13 mouse cellular contexts compared by ENCODE assay signal in the genomic region with DNA sequence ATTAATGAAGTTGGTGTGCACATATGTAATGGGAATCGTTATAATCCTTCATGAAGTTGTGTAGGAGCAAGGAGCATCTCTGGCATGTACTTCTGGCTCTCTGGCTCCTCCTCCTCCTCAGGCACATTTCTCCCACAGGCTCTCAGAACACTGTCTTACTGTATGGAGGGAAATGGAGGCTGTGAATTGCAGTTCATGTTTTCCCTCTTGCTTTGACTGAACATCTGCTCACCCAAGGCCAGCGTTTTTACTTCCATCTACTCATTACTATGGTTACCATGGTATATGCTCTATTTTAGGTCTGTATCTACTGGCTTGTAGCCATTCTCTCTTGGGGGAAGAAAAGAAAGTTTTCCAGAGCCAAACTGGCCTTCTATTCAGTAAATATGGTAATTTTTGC.
DNase-seq lines count a peak whose midpoint lies in the region; ATAC-seq and TF ChIP-seq lines count a peak whose summit lies in the region.
"Had no signal": no experiment of that assay in that cellular context is flagged by ENCODE, and none has a peak within 500 bp of the region (broad histone marks: within the 10 kb centered on the region; RNA-seq: fewer than 3 reads in every experiment).

No protein-coding gene starts in this region.

- H3K36me3 ChIP-seq in forebrain, embryonic 11.5 days (ENCODE audit: control insufficient read depth, insufficient read depth, low read length), result no peaks in the 10 kb centered on the region
- no peaks in the 10 kb centered on the region for H3K36me3 ChIP-seq in forebrain, embryonic 10.5 days (replicated peaks)
- no peaks in the 10 kb centered on the region for H3K36me3 ChIP-seq in forebrain, embryonic 12.5 days (replicated peaks)
- H3K36me3 ChIP-seq in hindbrain, embryonic 16.5 days (ENCODE audit: control insufficient read depth, insufficient read depth, low read length), result no peaks in the 10 kb centered on the region
- H3K36me3 ChIP-seq in midbrain, postnatal 0 days (ENCODE audit: insufficient read depth, low read length), result no peaks in the 10 kb centered on the region
- H3K36me3 ChIP-seq: heart, embryonic 12.5 days had no signal

- H3K27me3 ChIP-seq in forebrain, embryonic 11.5 days (ENCODE audit: control insufficient read depth, insufficient read depth, low read length), result no peaks in the 10 kb centered on the region
- no peaks in the 10 kb centered on the region for H3K27me3 ChIP-seq in forebrain, embryonic 10.5 days (ENCODE audit: poor library complexity, severe bottlenecking)
- H3K27me3 ChIP-seq in forebrain, embryonic 12.5 days, result no peaks in the 10 kb centered on the region
- H3K27me3 ChIP-seq in hindbrain, embryonic 16.5 days (replicated peaks; ENCODE audit: control insufficient read depth, insufficient read depth, low read length), result no peaks in the 10 kb centered on the region
- H3K27me3 ChIP-seq in midbrain, postnatal 0 days (ENCODE audit: insufficient read depth, low read length), result no peaks in the 10 kb centered on the region
- H3K27me3 ChIP-seq: heart, embryonic 12.5 days had no signal

- no peak for TF ChIP-seq CTCF in midbrain, postnatal 0 days (IDR thresholded peaks at IDR 0.05)

- no peak overlapping the region for H3K4me3 ChIP-seq in forebrain, embryonic 11.5 days (ENCODE audit: low read depth, low read length)
- no peak overlapping the region for H3K4me3 ChIP-seq in forebrain, embryonic 10.5 days
- no peak overlapping the region for H3K4me3 ChIP-seq in forebrain, embryonic 12.5 days (replicated peaks)
- no peak overlapping the region for H3K4me3 ChIP-seq in hindbrain, embryonic 16.5 days (ENCODE audit: low read length)
- no peak overlapping the region for H3K4me3 ChIP-seq in midbrain, postnatal 0 days (ENCODE audit: low read depth, low read length)
- H3K4me3 ChIP-seq: heart, embryonic 12.5 days had no signal

- H3K9ac ChIP-seq in forebrain, embryonic 11.5 days (ENCODE audit: low read length), result no peak overlapping the region
- no peak overlapping the region for H3K9ac ChIP-seq in forebrain, embryonic 12.5 days
- H3K9ac ChIP-seq in hindbrain, embryonic 16.5 days (ENCODE audit: low read depth, low read length), result no peak overlapping the region
- no peak overlapping the region for H3K9ac ChIP-seq in midbrain, postnatal 0 days (replicated peaks; ENCODE audit: low read length, poor library complexity, severe bottlenecking)
- H3K9ac ChIP-seq: heart, embryonic 12.5 days had no signal

- H3K4me2 ChIP-seq in forebrain, embryonic 11.5 days (ENCODE audit: low read depth, low read length, severe bottlenecking), result no peak overlapping the region
- no peak overlapping the region for H3K4me2 ChIP-seq in forebrain, embryonic 12.5 days
- no peak overlapping the region for H3K4me2 ChIP-seq in hindbrain, embryonic 16.5 days (ENCODE audit: low read length)
- no peak overlapping the region for H3K4me2 ChIP-seq in midbrain, postnatal 0 days (ENCODE audit: low read depth, low read length, poor library complexity, severe bottlenecking)
- H3K4me2 ChIP-seq: heart, embryonic 12.5 days had no signal

- no peak for DNase-seq in forebrain, embryonic 11.5 days (ENCODE audit: low spot score)
- no peak for DNase-seq in forebrain, embryonic 10.5 days (ENCODE audit: extremely low spot score, low spot score)
- DNase-seq in midbrain, postnatal 0 days (ENCODE audit: low spot score), result peak; percentile 64
- no peak for DNase-seq in cerebellum, postnatal 14 days
- DNase-seq in retina, embryonic 14.5 days (ENCODE audit: low spot score), result no peak
- no peak for DNase-seq in cerebellum, adult 9-10 months
- DNase-seq: adrenal gland, postnatal 36 days; cerebellum, adult 18-20 months had no signal

- no peaks in the 10 kb centered on the region for H3K9me3 ChIP-seq in forebrain, embryonic 11.5 days (ENCODE audit: control insufficient read depth, low read length)
- H3K9me3 ChIP-seq in forebrain, embryonic 10.5 days, result no peaks in the 10 kb centered on the region
- no peaks in the 10 kb centered on the region for H3K9me3 ChIP-seq in forebrain, embryonic 12.5 days
- H3K9me3 ChIP-seq in hindbrain, embryonic 16.5 days (ENCODE audit: control insufficient read depth, low read length), result no peaks in the 10 kb centered on the region
- no peaks in the 10 kb centered on the region for H3K9me3 ChIP-seq in midbrain, postnatal 0 days (ENCODE audit: low read length)
- H3K9me3 ChIP-seq: heart, embryonic 12.5 days had no signal

- H3K4me1 ChIP-seq in forebrain, embryonic 11.5 days (replicated peaks; ENCODE audit: control insufficient read depth, insufficient read depth, low read length), result no peaks in the 10 kb centered on the region
- H3K4me1 ChIP-seq in forebrain, embryonic 10.5 days, result no peaks in the 10 kb centered on the region
- no peaks in the 10 kb centered on the region for H3K4me1 ChIP-seq in forebrain, embryonic 12.5 days
- H3K4me1 ChIP-seq in hindbrain, embryonic 16.5 days (ENCODE audit: control insufficient read depth, insufficient read depth, low read depth, low read length), result no peaks in the 10 kb centered on the region
- no peaks in the 10 kb centered on the region for H3K4me1 ChIP-seq in midbrain, postnatal 0 days (ENCODE audit: insufficient read depth, low read length)
- H3K4me1 ChIP-seq: heart, embryonic 12.5 days had no signal

- peak; percentile 72 for ATAC-seq in forebrain, embryonic 11.5 days (replicated peaks; ENCODE audit: low FRiP score)
- peak; percentile 81 for ATAC-seq in forebrain, embryonic 12.5 days (ENCODE audit: low FRiP score)
- peak; percentile 91 for ATAC-seq in hindbrain, embryonic 16.5 days
- peak; percentile 31; the same call in 1 of the 2 replicates for ATAC-seq in midbrain, postnatal 0 days (ENCODE audit: low FRiP score)
- ATAC-seq: inflammation-experienced regulatory T-cells, adult 6 months had no signal

- WGBS in forebrain, embryonic 11.5 days, result 62% methylated on average over 2 of the region's 2 CpGs
- WGBS in forebrain, embryonic 10.5 days, result 87% methylated on average over 2 of the region's 2 CpGs
- WGBS in forebrain, embryonic 12.5 days, result 66% methylated on average over 2 of the region's 2 CpGs
- WGBS in hindbrain, embryonic 16.5 days, result 46% methylated on average over 2 of the region's 2 CpGs
- 63% methylated on average over 2 of the region's 2 CpGs for WGBS in midbrain, postnatal 0 days

- no peak overlapping the region for H3K27ac ChIP-seq in forebrain, embryonic 11.5 days (ENCODE audit: low read depth, low read length)
- H3K27ac ChIP-seq in forebrain, embryonic 10.5 days, result no peak overlapping the region
- H3K27ac ChIP-seq in forebrain, embryonic 12.5 days, result no peak overlapping the region
- no peak overlapping the region for H3K27ac ChIP-seq in hindbrain, embryonic 16.5 days (ENCODE audit: low read depth, low read length)
- H3K27ac ChIP-seq in midbrain, postnatal 0 days (ENCODE audit: low read depth, low read length), result no peak overlapping the region
- H3K27ac ChIP-seq: kidney, postnatal 0 days had no signal

Comparison
In these comparisons a context has a peak if more than half of its experiments do, and no peak if none do; other contexts are left out.
1. ATAC-seq: peak in every context shown above with its lines; median percentile 91 in hindbrain, embryonic 16.5 days; 81 in forebrain, embryonic 12.5 days; 72 in forebrain, embryonic 11.5 days; 31 in midbrain, postnatal 0 days.